Comparison of ENCODE assay signal across 11 mouse cellular contexts in genomic region chr5:99634010-99634541, GRCm38 (mm10).
DNase-seq lines count a peak whose midpoint lies in the region; ATAC-seq and TF ChIP-seq lines count a peak whose summit lies in the region.
"Had no signal": no experiment of that assay in that cellular context is flagged by ENCODE, and none has a peak within 500 bp of the region (broad histone marks: within the 10 kb centered on the region; RNA-seq: fewer than 3 reads in every experiment).

No protein-coding gene starts in this region.

- no peak overlapping the region for H3K4me2 ChIP-seq in heart, embryonic 15.5 days
- no peak overlapping the region for H3K4me2 ChIP-seq in midbrain, embryonic 11.5 days
- H3K4me2 ChIP-seq in midbrain, embryonic 13.5 days (replicated peaks): no peak overlapping the region
- H3K4me2 ChIP-seq: limb, embryonic 13.5 days had no signal

- H3K27ac ChIP-seq in heart, embryonic 15.5 days: peak overlapping the region; percentile 21
- no peak overlapping the region for H3K27ac ChIP-seq in midbrain, embryonic 11.5 days (ENCODE audit: low read depth, low read length)
- no peak overlapping the region for H3K27ac ChIP-seq in midbrain, embryonic 13.5 days
- H3K27ac ChIP-seq in small intestine, adult 2 months (ENCODE audit: insufficient read depth, low read depth, low read length): no peak overlapping the region
- H3K27ac ChIP-seq: limb, embryonic 13.5 days had no signal

- peaks cover 19% of the 10 kb centered on the region for H3K4me1 ChIP-seq in heart, embryonic 15.5 days (replicated peaks)
- H3K4me1 ChIP-seq in midbrain, embryonic 11.5 days (ENCODE audit: control insufficient read depth, insufficient read depth, low read length): no peaks in the 10 kb centered on the region; the same call in 1 of the 2 replicates
- H3K4me1 ChIP-seq in midbrain, embryonic 13.5 days (replicated peaks): no peaks in the 10 kb centered on the region
- peaks cover 17% of the 10 kb centered on the region; the same call in 1 of the 2 replicates for H3K4me1 ChIP-seq in small intestine, adult 2 months (ENCODE audit: control insufficient read depth, insufficient read depth, insufficient read length, low read length)

- TF ChIP-seq POLR2A in small intestine, adult 2 months (IDR thresholded peaks at IDR 0.05; ENCODE audit: low read depth, low read length): no peak

- H3K4me3 ChIP-seq in heart, embryonic 15.5 days: no peak overlapping the region
- H3K4me3 ChIP-seq in midbrain, embryonic 11.5 days (ENCODE audit: low read depth, low read length): no peak overlapping the region
- H3K4me3 ChIP-seq in midbrain, embryonic 13.5 days (replicated peaks): no peak overlapping the region
- no peak overlapping the region for H3K4me3 ChIP-seq in small intestine, adult 2 months (ENCODE audit: low read depth, low read length)
- H3K4me3 ChIP-seq: limb, embryonic 13.5 days; myocyte had no signal

- no peaks in the 10 kb centered on the region for H3K36me3 ChIP-seq in heart, embryonic 15.5 days
- H3K36me3 ChIP-seq in midbrain, embryonic 11.5 days (ENCODE audit: control insufficient read depth, insufficient read depth, low read length): no peaks in the 10 kb centered on the region
- no peaks in the 10 kb centered on the region for H3K36me3 ChIP-seq in midbrain, embryonic 13.5 days
- H3K36me3 ChIP-seq in small intestine, adult 2 months (ENCODE audit: control insufficient read depth, insufficient read depth, low read length): no peaks in the 10 kb centered on the region
- H3K36me3 ChIP-seq: limb, embryonic 13.5 days had no signal

- TF ChIP-seq CTCF in small intestine, adult 2 months (IDR thresholded peaks at IDR 0.05; ENCODE audit: extremely low read depth, insufficient read length, insufficient replicate concordance, low read depth, low read length): peak; percentile 57; the same call in 1 of the 2 replicates

- H3K9me3 ChIP-seq in heart, embryonic 15.5 days (replicated peaks): no peaks in the 10 kb centered on the region
- no peaks in the 10 kb centered on the region for H3K9me3 ChIP-seq in midbrain, embryonic 11.5 days (ENCODE audit: control insufficient read depth, low read length)
- no peaks in the 10 kb centered on the region for H3K9me3 ChIP-seq in midbrain, embryonic 13.5 days
- H3K9me3 ChIP-seq: limb, embryonic 13.5 days had no signal

- 53% methylated on average over 8 of the region's 8 CpGs for WGBS in heart, embryonic 15.5 days
- 89% methylated on average over 8 of the region's 8 CpGs for WGBS in midbrain, embryonic 11.5 days
- WGBS in midbrain, embryonic 13.5 days: 81% methylated on average over 8 of the region's 8 CpGs
- WGBS in small intestine, adult 2 months: 47% methylated on average over 8 of the region's 8 CpGs

- no peak for DNase-seq in heart, adult 8-10 months (ENCODE audit: low spot score)
- peak; percentile 78 for DNase-seq in midbrain, embryonic 11.5 days (ENCODE audit: low spot score, missing footprints)
- DNase-seq in brain, adult 2 months (ENCODE audit: low read depth, low spot score): peak; percentile 19
- no peak for DNase-seq in spleen, adult 12 weeks (ENCODE audit: low spot score)
- DNase-seq in kidney, postnatal 14 days: no peak
- DNase-seq: right cerebral cortex, postnatal 4 days had no signal

- H3K9ac ChIP-seq in heart, embryonic 15.5 days: no peak overlapping the region
- H3K9ac ChIP-seq in midbrain, embryonic 11.5 days (ENCODE audit: low read length): no peak overlapping the region
- H3K9ac ChIP-seq in midbrain, embryonic 13.5 days (replicated peaks): no peak overlapping the region
- H3K9ac ChIP-seq: limb, embryonic 13.5 days had no signal

- H3K27me3 ChIP-seq in heart, embryonic 15.5 days: no peaks in the 10 kb centered on the region
- H3K27me3 ChIP-seq in midbrain, embryonic 11.5 days (ENCODE audit: control insufficient read depth, insufficient read depth, low read length): no peaks in the 10 kb centered on the region
- H3K27me3 ChIP-seq in midbrain, embryonic 13.5 days: peaks cover 3% of the 10 kb centered on the region; the same call in 1 of the 2 replicates
- no peaks in the 10 kb centered on the region for H3K27me3 ChIP-seq in small intestine, adult 2 months (ENCODE audit: control insufficient read depth, insufficient read depth, low read length)
- H3K27me3 ChIP-seq: limb, embryonic 13.5 days had no signal

- ATAC-seq in heart, embryonic 15.5 days (replicated peaks; ENCODE audit: insufficient number of reproducible peaks, insufficient read depth, low FRiP score, low read depth): no peak
- no peak for ATAC-seq in midbrain, embryonic 11.5 days (ENCODE audit: low FRiP score)
- ATAC-seq in midbrain, embryonic 13.5 days: no peak

Comparison
In these comparisons a context has a peak if more than half of its experiments do, and no peak if none do; other contexts are left out.
1. DNase-seq: peak in midbrain, embryonic 11.5 days (single experiment) and brain, adult 2 months (single experiment); none in heart, adult 8-10 months (single experiment), spleen, adult 12 weeks (single experiment) and kidney, postnatal 14 days (single experiment).